Mouse (Mus musculus) kidney, postnatal 0 days (tissue): ENCODE measurements at regions not wholly inside any gene's neighbourhood (a gene's known extent, or its start where the extent isn't known, plus 50 kb on each side); places are given as distances from the start of the nearest gene placed in this dataset.

Experiments
- ATAC-seq: fragments of 200-750 bp; cut with Nextera tagmentation; replicated peaks from 2 replicates; pipeline ENCODE4 v1.8.0; 2017; ENCODE audit warnings: low read depth, moderate number of reproducible peaks, moderate TSS enrichment, moderate library complexity; ENCODE audit not compliant: low FRiP score
- DNase-seq: peaks from one replicate; pipeline ENCODE4 v3.0.0-alpha.2; 2016; ENCODE audit warnings: low spot score
- H3K27ac ChIP-seq: fragments of 300-500 bp; sonication (generic); 2 replicates; pipeline ENCODE4 v1.5.1; 2014; ENCODE audit warnings: mild to moderate bottlenecking
- H3K27me3 ChIP-seq: fragments of 300-500 bp; sonication (generic); 2 replicates; pipeline ENCODE4 v1.6.1; 2014; ENCODE audit warnings: low read length, mixed read lengths; ENCODE audit not compliant: insufficient read depth
- H3K36me3 ChIP-seq: fragments of 300-500 bp; sonication (generic); 2 replicates; pipeline ENCODE4 v1.6.1; 2014; ENCODE audit warnings: low read length, mixed read lengths; ENCODE audit not compliant: insufficient read depth
- H3K4me1 ChIP-seq: fragments of 300-500 bp; sonication (generic); replicated peaks from 2 replicates; pipeline ENCODE4 v1.6.1; 2014; ENCODE audit warnings: antibody characterized with exemption, low read length, mixed read lengths; ENCODE audit not compliant: insufficient read depth
- H3K4me2 ChIP-seq: fragments of 300-500 bp; sonication (generic); 2 replicates; pipeline ENCODE4 v1.6.1; 2014; ENCODE audit warnings: mild to moderate bottlenecking, low read length, moderate library complexity, mixed read lengths
- H3K4me3 ChIP-seq: fragments of 300-500 bp; sonication (generic); replicated peaks from 2 replicates; pipeline ENCODE4 v1.5.1; 2014; ENCODE audit warnings: low read depth, low read length
- H3K9ac ChIP-seq: fragments of 300-500 bp; sonication (generic); 2 replicates; pipeline ENCODE4 v1.6.1; 2014; ENCODE audit warnings: low read depth, low read length
- H3K9me3 ChIP-seq: fragments of 300-500 bp; sonication (generic); replicated peaks from 2 replicates; pipeline ENCODE4 v1.6.1; 2016; ENCODE audit warnings: low read length, inconsistent platforms, mixed read lengths
- CTCF ChIP-seq: IDR thresholded peaks from 2 replicates; pipeline ENCODE4 v1.5.1; 2016; ENCODE audit warnings: antibody characterized with exemption, low read depth, mild to moderate bottlenecking, moderate library complexity
- WGBS: fragments of 180-500 bp; shearing (Covaris S2); extraction: QIAGEN DNeasy Blood & Tissue Kit; methylation state at CpG from one replicate; pipeline ENCODE4 v1.1.7; 2014; 5-methylcytosine and 5-hydroxymethylcytosine counted together

DNA sequence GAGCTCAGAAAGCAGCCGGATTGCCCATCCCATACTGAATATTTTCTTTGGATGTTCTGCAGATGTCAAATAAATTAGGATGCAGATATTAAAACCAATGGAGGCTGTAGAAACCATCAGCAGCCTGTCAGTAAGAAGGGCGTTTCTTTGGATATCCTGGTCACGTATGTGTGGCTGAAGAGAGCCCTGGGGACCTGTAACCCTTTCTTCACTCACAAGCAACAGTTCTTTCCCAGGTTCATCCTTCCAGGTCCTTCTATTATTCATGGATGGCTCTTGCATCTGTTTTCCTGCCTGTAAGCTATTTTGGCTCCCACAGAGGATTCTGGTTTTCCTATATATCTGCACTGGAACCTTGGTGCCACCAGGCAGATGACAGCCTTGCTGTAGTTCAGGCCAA is 372.2 kb upstream of the Nt5c1b start:
- Histone ChIP-seq H3K4me2 (peak overlapping the region; percentile 13; the same call in 1 of the 2 replicates), H3K36me3 (no peaks in the 10 kb centered on the region), H3K4me3 (no peak overlapping the region), H3K27ac (no peak overlapping the region), H3K27me3 (no peaks in the 10 kb centered on the region), H3K9ac (no peak overlapping the region), H3K4me1 (no peaks in the 10 kb centered on the region), H3K9me3 (no peaks in the 10 kb centered on the region)
- TF ChIP-seq CTCF = no peak
- ATAC-seq (no peak), DNase-seq (no peak)
- 25% methylated on average over 3 of the region's 3 CpGs for WGBS

DNA sequence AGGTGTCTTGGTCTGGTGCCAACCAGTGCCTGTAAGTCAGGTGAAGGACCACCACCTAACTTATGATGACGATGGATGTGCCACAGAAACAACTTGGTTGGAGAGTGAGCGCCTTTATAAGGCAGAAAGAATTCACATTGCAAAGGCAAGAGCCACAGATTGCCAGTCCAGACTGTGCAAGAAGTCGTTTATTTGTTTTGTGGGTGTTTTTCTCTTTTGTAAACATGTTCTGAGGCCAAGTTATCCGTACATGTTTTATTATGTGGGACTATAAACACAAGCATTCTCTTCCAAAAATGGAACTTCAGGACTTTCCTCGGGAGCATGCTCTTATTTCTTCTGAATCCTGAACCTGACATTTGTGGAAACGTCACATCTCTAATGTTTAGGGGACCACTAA is 369.8 kb upstream of the Nt5c1b start:
- DNase-seq (peak; percentile 9), ATAC-seq (no peak)
- Histone ChIP-seq H3K27me3 (no peaks in the 10 kb centered on the region), H3K9me3 (no peaks in the 10 kb centered on the region), H3K9ac (no peak overlapping the region), H3K27ac (no peak overlapping the region), H3K4me1 (no peaks in the 10 kb centered on the region), H3K4me2 (no peak overlapping the region), H3K4me3 (no peak overlapping the region), H3K36me3 (no peaks in the 10 kb centered on the region)
- WGBS = 61% methylated on average over 6 of the region's 6 CpGs
- TF ChIP-seq CTCF = no peak

DNA sequence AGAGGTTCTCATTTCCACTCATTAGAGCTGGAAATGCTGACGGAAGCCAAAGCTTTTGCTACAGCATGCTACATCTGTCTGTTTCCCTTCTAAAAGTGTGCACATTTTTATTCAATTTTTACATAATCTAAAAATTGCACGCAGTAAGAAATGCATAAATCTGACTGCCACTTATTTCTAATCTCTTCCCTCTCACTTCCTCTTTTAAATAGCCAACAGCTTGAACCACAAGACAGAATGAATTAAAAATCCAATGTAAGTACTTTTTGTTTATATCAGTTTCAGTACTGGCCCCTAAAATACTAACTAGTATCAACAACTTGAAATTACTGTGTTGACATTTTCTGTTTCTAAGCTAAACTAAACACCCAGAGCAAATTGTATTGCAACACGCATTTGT is 361.3 kb upstream of the Nt5c1b start:
- Histone ChIP-seq H3K27me3 (no peaks in the 10 kb centered on the region), H3K9ac (no peak overlapping the region), H3K9me3 (no peaks in the 10 kb centered on the region), H3K4me3 (no peak overlapping the region), H3K27ac (no peak overlapping the region), H3K4me2 (no peak overlapping the region), H3K4me1 (no peaks in the 10 kb centered on the region), H3K36me3 (no peaks in the 10 kb centered on the region)
- ATAC-seq (no peak), DNase-seq (peak; percentile 3)
- WGBS = 73% methylated on average over 3 of the region's 3 CpGs
- no peak for TF ChIP-seq CTCF

DNA sequence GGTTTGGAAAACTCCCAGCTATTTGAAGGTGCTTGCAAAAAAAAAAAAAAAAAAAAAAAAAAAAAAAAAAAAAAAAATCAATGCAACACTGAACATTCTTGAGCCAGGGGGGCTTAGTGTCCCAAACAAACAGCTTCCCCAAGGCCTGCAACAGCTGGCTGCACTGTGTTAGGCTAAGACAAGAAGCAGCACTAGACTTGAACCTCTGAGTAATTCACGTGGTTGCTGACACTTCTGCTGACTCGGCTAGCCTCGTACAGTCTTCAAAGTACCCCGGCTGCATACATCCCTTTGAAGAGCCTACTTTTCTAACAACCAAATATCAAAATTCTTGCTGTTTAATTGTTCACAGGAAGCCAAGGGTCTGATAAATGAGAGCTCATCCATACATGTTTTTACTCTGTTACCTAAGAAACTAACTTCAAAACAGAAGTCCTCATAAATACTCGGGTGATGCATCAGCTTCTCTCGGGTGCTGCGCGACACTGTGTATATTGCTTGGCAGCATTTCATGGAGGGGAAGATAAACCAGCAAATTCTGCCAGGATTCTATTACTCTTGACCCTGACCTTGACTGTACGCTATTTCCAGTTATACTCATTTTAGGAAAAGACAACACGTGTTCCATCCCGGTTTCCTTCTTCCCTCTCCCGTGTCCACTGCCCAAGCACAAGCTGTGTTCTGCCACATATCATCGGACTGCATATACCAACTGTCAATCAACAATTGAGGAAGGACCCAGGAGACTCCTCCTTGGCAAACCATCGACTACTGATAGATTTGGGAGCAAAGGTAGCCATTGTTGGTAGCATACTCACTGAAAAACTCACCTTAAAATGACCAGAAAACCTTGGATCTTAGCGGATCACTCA is 352.8 kb upstream of the Nt5c1b start:
- Histone ChIP-seq H3K9me3 (no peaks in the 10 kb centered on the region), H3K4me2 (no peak overlapping the region), H3K4me1 (no peaks in the 10 kb centered on the region), H3K27me3 (no peaks in the 10 kb centered on the region), H3K4me3 (no peak overlapping the region), H3K27ac (no peak overlapping the region), H3K36me3 (no peaks in the 10 kb centered on the region), H3K9ac (no peak overlapping the region)
- peak; percentile 32 for DNase-seq
- WGBS = 41% methylated on average over 15 of the region's 15 CpGs
- ATAC-seq = no peak
- no peak for TF ChIP-seq CTCF

DNA sequence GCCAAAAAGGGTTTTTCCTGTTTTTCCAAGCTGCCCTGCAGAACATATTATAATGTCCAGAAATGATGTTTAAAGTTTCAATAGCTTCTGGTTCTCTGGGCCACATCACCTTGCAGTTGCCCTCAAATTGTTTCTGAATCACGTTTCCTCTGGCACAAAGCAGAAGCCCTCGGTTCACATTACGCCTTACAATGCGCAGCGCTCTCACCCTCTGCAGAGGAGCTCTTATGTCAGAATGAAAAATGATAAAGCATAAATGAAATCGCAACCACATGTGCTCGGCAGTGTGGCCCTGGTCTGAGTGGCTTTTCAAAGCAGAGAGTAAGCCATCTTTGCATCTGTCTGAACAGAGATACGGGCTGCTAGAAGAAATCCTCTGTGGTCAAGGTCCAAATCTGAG is 334.3 kb upstream of the Nt5c1b start:
- no peak overlapping the region for H3K9ac ChIP-seq
- H3K27ac ChIP-seq = no peak overlapping the region
- DNase-seq (no peak), ATAC-seq (no peak)
- H3K4me1 ChIP-seq = 0 out of 2 replicates have a peak, but pooled peaks cover 4% of the 10 kb centered on the region
- no peaks in the 10 kb centered on the region for H3K9me3 ChIP-seq
- H3K36me3 ChIP-seq = no peaks in the 10 kb centered on the region
- TF ChIP-seq CTCF = no peak
- H3K4me2 ChIP-seq = no peak overlapping the region
- 48% methylated on average over 8 of the region's 8 CpGs for WGBS
- H3K4me3 ChIP-seq = no peak overlapping the region
- no peaks in the 10 kb centered on the region for H3K27me3 ChIP-seq

DNA sequence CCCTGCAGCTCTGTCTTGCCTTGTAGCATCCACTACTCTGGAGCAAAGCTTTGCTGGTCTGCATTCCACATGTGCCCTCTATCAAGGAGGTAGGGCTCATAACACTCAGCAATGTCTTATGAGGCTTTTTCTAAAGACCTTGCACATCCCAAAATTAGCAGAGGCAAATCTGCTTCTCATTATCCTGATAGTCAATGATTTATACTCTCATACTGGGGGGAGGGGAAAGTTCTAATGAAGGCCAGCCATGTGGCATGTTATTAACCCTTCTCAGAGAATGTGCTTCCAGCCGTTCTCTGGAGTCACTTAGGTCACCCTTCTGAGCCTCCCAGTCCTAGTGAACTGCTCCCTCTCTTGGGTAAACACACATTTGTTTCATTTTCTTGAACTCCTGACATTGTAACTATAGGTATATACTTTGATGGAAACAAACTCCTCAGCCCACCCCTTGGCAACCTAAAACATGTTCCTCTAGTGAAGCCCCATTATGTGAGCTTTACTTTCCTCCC is 307.7 kb upstream of the Nt5c1b start:
- WGBS = 23% methylated on average over 1 of the region's 1 CpGs

More for the DNA sequence above, 307.7 kb upstream of the Nt5c1b start:
- TF ChIP-seq CTCF = no peak
- DNase-seq = no peak
- H3K27ac ChIP-seq = no peak overlapping the region
- no peaks in the 10 kb centered on the region for H3K36me3 ChIP-seq
- H3K9me3 ChIP-seq = no peaks in the 10 kb centered on the region
- H3K4me2 ChIP-seq = no peak overlapping the region
- no peaks in the 10 kb centered on the region for H3K4me1 ChIP-seq
- ATAC-seq = no peak
- H3K27me3 ChIP-seq = no peaks in the 10 kb centered on the region
- no peak overlapping the region for H3K4me3 ChIP-seq
- no peak overlapping the region for H3K9ac ChIP-seq
